Mouse (Mus musculus) small intestine, adult 2 months (tissue): ENCODE measurements at regions not wholly inside any gene's neighbourhood (a gene's known extent, or its start where the extent isn't known, plus 50 kb on each side); places are given as distances from the start of the nearest gene placed in this dataset.

Experiments
- H3K27ac ChIP-seq: fragments of 200-500 bp; 2 replicates; pipeline ENCODE4 v1.5.1; 2012; ENCODE audit warnings: low read depth, low read length, control low read depth, inconsistent platforms; ENCODE audit not compliant: insufficient read depth
- H3K27me3 ChIP-seq: fragments of 200-500 bp; 2 replicates; pipeline ENCODE4 v1.6.1; 2012; ENCODE audit warnings: mild to moderate bottlenecking, moderate library complexity, low read length, inconsistent platforms; ENCODE audit not compliant: control insufficient read depth, insufficient read depth
- H3K36me3 ChIP-seq: fragments of 200-500 bp; 2 replicates; pipeline ENCODE4 v1.6.1; 2012; ENCODE audit warnings: mild to moderate bottlenecking, low read length, control low read depth, inconsistent platforms; ENCODE audit not compliant: control insufficient read depth, insufficient read depth
- H3K4me1 ChIP-seq: fragments of 200-500 bp; 2 replicates; pipeline ENCODE4 v1.6.1; 2012; ENCODE audit warnings: low read length, inconsistent platforms, mixed read lengths; ENCODE audit not compliant: control insufficient read depth, insufficient read depth, insufficient read length
- H3K4me3 ChIP-seq: fragments of 200-500 bp; 2 replicates; pipeline ENCODE4 v1.5.1; 2012; ENCODE audit warnings: low read depth, mild to moderate bottlenecking, control low read depth, inconsistent platforms, low read length, moderate library complexity
- CTCF ChIP-seq: fragments of 200-500 bp; IDR thresholded peaks from 2 replicates; pipeline ENCODE4 v1.5.1; 2012; ENCODE audit warnings: low read depth, mild to moderate bottlenecking, control low read depth, inconsistent platforms, low read length, moderate library complexity, mixed read lengths; ENCODE audit not compliant: insufficient replicate concordance, insufficient read length; ENCODE audit errors: extremely low read depth
- POLR2A ChIP-seq: fragments of 200-500 bp; IDR thresholded peaks from 2 replicates; pipeline ENCODE4 v1.6.1; 2012; ENCODE audit warnings: low read depth, mild to moderate bottlenecking, control low read depth, inconsistent platforms, low read length, moderate library complexity
- WGBS: fragments of 180-500 bp; shearing (Covaris S2); methylation state at CpG from one replicate; pipeline ENCODE4 v1.1.7; 2018; 5-methylcytosine and 5-hydroxymethylcytosine counted together

- 82% methylated on average over 2 of the region's 2 CpGs for WGBS
- Histone ChIP-seq H3K4me1 (no peaks in the 10 kb centered on the region), H3K27me3 (no peaks in the 10 kb centered on the region), H3K36me3 (no peaks in the 10 kb centered on the region), H3K27ac (no peak overlapping the region), H3K4me3 (no peak overlapping the region)
- no peak for TF ChIP-seq CTCF
Measured at GRCm38 (mm10) chr8:128218886-128219285, 139.5 kb upstream of the Nrp1 start.

DNA sequence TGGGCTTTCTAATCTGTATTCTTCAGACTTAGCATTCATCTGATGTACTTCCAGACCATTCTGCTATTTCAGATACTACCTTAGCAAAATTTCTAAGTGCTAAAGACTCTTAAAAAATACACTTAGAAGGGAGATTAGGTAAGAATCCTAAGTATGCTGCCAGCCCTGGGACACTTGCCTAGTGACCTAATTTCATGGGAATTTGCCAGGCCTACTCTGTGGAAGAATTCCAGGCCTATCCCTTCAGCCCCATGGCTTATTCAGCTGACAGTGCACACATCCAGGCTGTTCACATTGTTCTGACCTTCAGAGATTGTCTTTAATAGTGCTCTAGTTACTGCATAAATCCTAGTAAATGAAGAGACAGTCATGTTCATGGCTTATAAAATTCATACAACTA is 138.9 kb upstream of the Nrp1 start:
- no peaks in the 10 kb centered on the region for H3K4me1 ChIP-seq
- no peak overlapping the region for H3K4me3 ChIP-seq
- H3K27me3 ChIP-seq, result no peaks in the 10 kb centered on the region
- no peak for TF ChIP-seq POLR2A
- TF ChIP-seq CTCF, result no peak
- no peak overlapping the region for H3K27ac ChIP-seq
- H3K36me3 ChIP-seq, result no peaks in the 10 kb centered on the region

GRCm38 (mm10) chr8:128223092-128223491 is 135.3 kb upstream of the Nrp1 start:
- TF ChIP-seq CTCF (no peak), POLR2A (no peak)
- Histone ChIP-seq H3K36me3 (no peaks in the 10 kb centered on the region), H3K4me1 (no peaks in the 10 kb centered on the region), H3K27ac (no peak overlapping the region), H3K4me3 (no peak overlapping the region), H3K27me3 (no peaks in the 10 kb centered on the region)
- WGBS, result 86% methylated on average over 1 of the region's 1 CpGs

- H3K4me1 ChIP-seq, result no peaks in the 10 kb centered on the region
- no peak overlapping the region for H3K4me3 ChIP-seq
- no peaks in the 10 kb centered on the region for H3K27me3 ChIP-seq
- TF ChIP-seq POLR2A (no peak), CTCF (no peak)
- no peaks in the 10 kb centered on the region for H3K36me3 ChIP-seq
- H3K27ac ChIP-seq, result no peak overlapping the region
Measured at GRCm38 (mm10) chr8:128223522-128223921, 134.9 kb upstream of the Nrp1 start.

- no peak for TF ChIP-seq POLR2A
- no peak for TF ChIP-seq CTCF
- H3K4me1 ChIP-seq, result no peaks in the 10 kb centered on the region
- H3K4me3 ChIP-seq, result no peak overlapping the region
- no peaks in the 10 kb centered on the region for H3K36me3 ChIP-seq
- no peaks in the 10 kb centered on the region for H3K27me3 ChIP-seq
- H3K27ac ChIP-seq, result no peak overlapping the region
- WGBS, result 98% methylated on average over 2 of the region's 2 CpGs
Measured at GRCm38 (mm10) chr8:128225123-128225522, 133.3 kb upstream of the Nrp1 start.

DNA sequence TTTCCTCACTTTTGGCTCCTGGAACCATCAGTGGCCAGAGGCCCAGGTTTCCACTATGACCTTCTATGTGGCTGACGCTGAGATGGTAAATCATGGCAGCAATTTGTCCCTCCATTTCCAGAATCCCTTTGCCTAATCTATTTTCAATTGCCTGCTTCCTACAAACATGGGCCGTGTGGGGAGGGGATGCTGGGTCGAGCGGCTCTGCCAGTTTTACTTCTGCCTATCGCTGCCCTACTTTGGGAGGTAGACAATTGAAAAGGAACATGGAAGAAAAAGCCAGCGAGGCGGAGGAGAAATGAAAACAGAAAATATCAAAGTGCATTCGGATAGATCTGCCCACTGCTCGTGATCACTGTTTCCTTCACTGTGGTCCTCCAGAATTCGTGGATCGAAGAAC is 123.3 kb upstream of the Nrp1 start:
- Histone ChIP-seq H3K4me3 (no peak overlapping the region), H3K36me3 (no peaks in the 10 kb centered on the region), H3K27ac (no peak overlapping the region), H3K27me3 (no peaks in the 10 kb centered on the region), H3K4me1 (no peaks in the 10 kb centered on the region)
- TF ChIP-seq CTCF, result no peak
- no peak for TF ChIP-seq POLR2A
- 87% methylated on average over 11 of the region's 11 CpGs for WGBS

DNA sequence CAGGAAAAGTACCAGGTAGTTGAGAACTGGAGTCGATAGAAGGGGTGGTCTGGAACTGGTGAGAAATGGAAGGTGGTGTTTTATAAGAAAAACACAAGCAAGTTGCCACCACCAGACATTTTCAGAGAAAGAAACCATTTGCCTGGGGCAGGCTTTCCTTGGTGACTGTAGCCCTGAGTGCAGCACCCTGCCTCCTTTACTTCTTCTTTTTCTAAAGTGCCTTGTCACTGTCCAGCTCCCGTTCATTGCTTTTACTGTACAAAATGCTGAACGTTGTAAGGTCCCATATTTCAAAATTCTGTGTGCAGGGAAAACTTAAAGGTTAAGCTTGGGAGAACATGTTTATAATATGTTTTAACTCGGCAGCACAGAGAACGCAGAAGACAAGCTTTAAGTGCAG is 122.9 kb upstream of the Nrp1 start:
- Histone ChIP-seq H3K4me3 (no peak overlapping the region), H3K27ac (no peak overlapping the region), H3K27me3 (no peaks in the 10 kb centered on the region), H3K4me1 (no peaks in the 10 kb centered on the region), H3K36me3 (no peaks in the 10 kb centered on the region)
- 70% methylated on average over 5 of the region's 5 CpGs for WGBS
- TF ChIP-seq POLR2A, result no peak
- TF ChIP-seq CTCF, result no peak

DNA sequence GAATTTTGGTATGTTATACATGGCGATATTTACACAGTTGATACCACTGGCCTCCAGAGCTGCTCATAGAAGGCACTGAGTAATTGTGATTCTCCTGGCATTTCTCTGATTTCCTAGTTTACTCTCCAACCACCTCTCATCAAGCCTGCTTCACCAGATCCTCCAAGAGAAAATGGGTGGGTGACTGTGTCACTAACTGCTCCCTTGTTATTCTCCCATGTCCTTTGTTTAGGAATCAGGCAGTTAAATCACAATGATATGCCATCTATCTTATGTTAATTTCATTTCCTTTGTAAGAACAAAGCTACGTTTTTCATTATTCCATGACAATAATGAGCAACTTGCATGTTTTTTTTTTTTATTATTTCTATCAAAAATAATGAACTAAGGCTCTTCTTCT is 122.3 kb upstream of the Nrp1 start:
- Histone ChIP-seq H3K4me1 (no peaks in the 10 kb centered on the region), H3K4me3 (no peak overlapping the region), H3K27me3 (no peaks in the 10 kb centered on the region), H3K27ac (no peak overlapping the region), H3K36me3 (no peaks in the 10 kb centered on the region)
- WGBS, result 90% methylated on average over 2 of the region's 2 CpGs
- TF ChIP-seq CTCF (no peak), POLR2A (no peak)
